Mouse (Mus musculus): ENCODE measurements at regions not wholly inside any gene's neighbourhood (a gene's known extent, or its start where the extent isn't known, plus 50 kb on each side); places are given as distances from the start of the nearest gene placed in this dataset.

DNA sequence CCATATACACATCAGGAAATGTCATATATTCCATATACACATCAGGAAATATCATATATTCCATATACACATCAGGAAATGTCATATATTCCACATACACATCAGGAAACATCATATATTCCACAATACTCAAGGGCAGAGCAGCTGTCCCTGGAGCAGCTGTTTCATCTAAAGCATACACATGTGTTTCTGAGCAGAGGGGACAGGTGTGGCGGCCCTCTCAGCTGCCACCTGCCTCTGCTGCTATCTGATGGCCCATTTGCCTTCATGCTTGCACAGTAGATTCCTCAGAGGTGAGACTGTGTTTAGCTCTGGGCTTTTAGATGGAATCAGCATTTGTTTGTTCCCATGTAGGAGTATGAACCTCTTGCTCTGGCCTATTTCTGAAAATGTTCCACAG, 158.1 kb upstream of the Igfbp3 start:
- DNase-seq (ENCODE audit: low spot score in 2 of 2): no peak

DNA sequence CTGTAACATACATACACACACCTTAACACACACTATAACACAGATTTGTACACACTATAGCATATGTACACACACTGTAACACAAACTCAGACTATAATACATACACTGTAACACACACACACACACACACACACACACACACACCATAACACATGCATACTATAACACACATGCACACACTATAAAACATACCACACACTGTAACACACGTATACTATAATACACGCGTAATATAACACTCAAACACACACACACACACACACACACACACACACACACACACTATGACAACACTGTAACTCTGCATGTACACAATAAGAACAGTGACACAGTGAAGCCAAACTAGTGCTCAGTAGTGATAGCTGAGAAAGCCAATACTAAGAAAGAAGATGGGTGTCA, 147.7 kb upstream of the Igfbp3 start:
- no peak for DNase-seq (ENCODE audit: low spot score in 2 of 2)

DNA sequence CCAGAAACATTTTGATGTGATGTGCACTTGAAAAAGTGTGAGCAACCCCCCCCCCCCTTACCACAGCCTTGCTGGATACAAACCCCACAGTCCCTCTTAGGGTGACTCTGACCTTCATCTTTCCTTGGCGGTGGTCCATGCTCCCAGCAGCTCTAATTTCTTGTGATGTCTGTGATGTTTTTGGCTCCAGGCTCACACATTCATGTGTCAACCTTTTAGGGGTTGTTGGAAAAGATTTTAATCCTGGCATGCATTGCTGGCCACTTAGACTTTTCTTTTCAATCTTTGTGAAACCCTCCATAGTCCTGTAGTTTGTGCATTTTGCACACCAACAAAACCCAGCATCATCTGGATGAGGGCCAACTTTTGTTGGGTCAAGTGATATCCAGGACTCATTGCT, 134.9 kb upstream of the Igfbp3 start:
- no peak for DNase-seq (ENCODE audit: low spot score in 2 of 2)

DNA sequence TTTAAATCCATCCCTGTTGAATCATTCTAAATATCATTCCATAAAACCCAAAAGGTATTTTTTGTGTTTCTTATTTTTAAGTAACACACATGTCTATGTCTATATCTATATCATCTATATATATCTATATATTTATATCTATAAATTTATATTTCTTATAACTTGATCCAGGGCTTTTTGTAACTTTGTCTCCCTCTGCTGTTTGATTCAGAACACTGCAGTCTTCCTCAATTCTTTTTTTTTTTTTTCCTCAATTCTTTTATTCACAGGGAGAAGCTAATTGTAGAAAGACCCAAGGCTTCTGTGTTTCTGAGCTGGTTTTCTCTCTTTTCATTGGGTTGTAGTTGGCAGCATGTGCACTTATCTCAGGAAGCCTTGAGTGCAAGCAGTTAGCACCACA, 124.1 kb upstream of the Igfbp3 start:
- no peak for DNase-seq (ENCODE audit: low spot score in 2 of 2)

DNA sequence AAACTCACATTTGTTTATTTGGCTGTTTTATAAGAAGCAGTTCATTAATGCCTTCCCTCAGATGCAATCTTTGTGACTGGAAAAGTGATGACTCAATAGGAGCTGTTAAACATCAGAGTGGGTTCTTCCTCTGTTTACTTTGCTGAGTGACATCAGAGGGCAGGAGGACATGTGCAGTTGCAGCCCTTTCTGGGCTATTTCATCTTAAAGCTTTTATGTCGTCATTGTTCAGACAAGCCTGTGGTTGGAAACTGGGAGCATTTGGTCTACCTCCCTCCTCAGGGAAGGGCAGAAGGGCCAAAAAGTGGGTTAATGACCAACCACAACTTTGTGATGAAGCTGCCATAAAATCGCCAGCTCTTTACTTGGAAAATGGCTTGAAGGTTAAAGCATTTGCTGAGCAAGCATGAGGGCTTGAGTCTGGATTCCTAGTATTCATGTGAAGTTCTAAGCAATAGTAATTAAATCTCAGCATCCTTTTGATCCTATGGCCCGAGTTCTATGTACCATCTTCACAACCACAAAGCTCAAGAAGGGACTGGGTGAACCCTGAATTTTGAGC, 103.8 kb upstream of the Igfbp3 start:
- DNase-seq (ENCODE audit: low spot score in 2 of 2): no peak

DNA sequence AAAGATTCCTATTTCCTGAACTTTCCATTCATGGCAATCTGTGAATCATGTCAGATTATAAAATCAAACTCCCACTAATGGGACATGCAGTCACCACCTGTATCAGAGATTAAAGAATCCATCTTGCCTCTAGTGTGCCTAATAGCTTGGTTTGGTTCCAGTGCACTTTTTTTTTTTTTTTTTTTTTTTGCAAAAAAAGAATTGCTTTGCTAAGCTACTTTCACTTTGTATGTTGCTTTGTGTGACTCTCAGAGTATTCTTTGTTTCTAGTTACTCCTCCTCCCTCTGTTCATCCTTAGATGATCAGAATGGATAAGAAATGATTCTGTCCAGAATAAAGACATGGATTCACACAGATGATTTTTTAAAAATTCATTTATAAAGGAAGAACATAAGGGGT, 82.5 kb upstream of the Igfbp3 start:
- no peak for DNase-seq (ENCODE audit: low spot score in 2 of 2)

DNA sequence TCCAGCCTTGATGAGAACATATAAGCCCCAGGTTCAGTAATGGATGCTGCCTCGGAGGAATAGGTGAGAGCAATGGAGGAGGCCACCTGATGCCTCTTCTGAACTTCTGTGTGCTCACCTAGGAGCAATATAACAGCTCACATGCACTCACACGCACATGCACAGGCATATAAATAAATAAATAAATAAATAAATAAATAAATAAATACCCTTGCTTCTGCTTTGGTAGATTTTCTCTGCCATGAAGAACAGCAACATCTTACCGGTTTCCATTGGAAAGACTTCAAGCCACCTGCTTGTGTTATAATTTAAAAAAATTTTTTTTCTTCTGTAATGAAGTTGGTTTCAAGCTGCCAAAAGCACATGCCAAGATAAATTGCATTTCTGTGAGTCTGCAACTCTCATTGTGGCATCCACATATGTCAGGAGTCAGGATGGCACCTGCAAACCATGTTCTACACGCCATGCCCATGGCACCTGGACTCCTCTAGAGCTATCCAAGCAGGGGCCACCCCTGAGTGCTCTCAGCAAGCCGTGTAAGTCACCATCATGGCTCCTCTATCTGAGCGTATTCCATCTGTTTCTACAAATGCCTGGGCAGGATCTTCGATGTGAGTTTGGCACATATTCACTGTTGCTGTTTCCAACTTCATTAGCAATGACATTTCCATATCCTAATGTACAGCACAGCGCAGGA, 75.7 kb upstream of the Igfbp3 start:
- DNase-seq (ENCODE audit: low spot score in 2 of 2): peak in 1 of 2 experiments; percentile 30

DNA sequence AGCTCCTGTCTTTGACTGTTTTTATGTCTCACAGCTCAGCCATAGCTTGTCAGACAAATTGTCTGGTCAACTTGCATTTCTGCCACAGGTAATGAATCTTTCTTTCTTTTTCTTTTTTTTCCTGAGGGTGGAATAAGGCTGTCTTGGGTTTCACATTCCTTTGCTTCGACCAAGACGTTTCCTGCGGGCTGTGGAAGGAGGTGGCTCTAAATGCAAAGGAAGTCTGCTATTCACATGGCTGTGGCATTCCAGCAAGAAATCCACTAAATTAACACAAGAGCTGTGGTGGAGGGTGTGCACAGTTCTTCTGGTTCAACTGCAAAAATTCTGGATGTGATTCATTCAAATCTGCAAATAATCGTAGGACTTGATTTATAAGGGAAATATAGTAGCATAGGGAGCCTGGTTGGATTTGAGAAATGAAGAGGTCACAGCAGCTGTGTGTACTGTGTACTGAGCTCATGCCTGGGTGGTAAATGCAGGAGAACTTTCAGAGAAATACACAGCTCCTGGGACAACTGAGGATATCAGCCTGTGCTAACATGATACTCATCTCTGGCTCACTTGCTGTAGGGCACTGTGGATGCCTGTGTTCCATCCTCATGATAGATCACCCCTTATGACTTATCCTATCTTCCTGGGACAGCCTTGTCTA, 71.2 kb upstream of the Igfbp3 start:
- no peak for DNase-seq (ENCODE audit: low spot score in 2 of 2)

DNA sequence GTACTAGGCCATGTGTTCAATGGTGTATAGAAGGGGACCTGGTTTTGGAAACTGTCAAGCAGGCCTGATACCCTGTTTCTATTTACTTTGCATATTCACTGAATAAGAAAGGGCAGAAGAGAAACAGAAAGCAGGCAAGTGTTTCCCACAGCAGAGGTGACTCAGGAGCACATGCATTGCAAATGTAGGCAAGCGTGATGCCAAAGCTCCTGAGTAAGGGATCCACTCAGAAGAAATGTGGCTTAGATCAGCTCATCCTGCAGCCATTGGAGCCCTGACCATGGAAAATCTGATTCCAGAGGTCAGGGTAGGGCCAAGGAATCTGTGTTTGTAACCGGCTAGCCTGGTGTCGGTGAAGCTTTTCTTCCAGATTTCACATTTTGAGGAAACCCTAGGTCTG, 69.3 kb upstream of the Igfbp3 start:
- DNase-seq (ENCODE audit: low spot score in 2 of 2): no peak

DNA sequence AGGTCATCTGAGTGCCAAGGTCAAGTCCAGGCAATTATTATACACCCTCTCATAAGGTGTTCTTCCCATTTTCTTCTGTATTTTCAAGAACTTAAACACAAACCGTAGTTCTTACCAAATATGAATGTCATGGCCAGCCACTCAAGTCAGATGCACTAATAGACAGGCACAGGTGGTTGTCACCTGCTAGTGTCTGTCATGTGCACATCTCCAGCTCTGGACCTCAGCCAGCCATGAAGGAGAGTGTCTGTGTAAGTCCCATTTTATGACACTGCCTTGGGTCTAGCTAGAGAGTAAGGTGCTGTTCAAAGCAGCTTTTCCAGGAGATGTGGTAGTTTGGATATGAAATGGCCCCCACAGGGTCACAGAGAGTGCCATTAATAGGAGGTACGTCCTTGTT, 68.5 kb upstream of the Igfbp3 start:
- DNase-seq (ENCODE audit: low spot score in 2 of 2): no peak

DNA sequence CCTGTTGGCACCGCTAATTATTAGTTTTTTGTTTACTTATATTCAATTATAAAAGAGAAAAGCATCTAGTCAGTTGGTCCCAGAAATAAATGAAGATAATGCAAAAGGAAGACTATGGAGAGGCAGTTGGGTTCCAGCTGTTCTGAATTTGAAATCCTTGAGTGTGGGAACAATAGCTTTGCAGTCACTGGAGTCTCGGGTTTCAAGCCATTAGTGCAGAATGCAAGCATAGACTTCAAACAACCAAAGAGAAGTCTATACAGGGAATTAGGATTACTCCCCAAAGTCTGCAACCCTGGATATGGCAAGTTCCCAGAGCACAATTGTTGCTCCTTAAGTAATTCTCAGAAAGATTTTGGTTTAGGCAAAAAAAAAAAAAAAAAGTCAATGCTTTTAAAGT, 67.9 kb upstream of the Igfbp3 start:
- DNase-seq (ENCODE audit: low spot score in 2 of 2): no peak

DNA sequence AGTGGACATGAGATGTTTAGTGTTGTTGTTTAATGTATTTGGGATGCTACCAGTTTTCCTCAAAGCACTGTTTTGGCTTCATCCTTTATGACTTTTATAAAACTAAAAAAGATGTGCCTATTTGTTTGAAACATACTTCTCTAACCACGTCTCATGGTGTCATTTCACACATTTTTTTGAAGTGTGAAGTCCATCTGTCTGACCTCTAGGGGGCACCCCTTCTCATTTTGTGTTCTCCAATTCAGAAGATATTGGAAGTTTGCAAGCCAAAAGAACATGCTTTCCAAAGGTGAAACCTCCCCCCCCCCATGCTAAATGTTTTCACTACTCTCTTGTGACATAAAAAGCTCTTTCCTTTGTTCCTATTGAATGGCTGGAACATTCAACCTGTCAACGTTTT, 66.2 kb upstream of the Igfbp3 start:
- no peak for DNase-seq (ENCODE audit: low spot score in 2 of 2)

DNA sequence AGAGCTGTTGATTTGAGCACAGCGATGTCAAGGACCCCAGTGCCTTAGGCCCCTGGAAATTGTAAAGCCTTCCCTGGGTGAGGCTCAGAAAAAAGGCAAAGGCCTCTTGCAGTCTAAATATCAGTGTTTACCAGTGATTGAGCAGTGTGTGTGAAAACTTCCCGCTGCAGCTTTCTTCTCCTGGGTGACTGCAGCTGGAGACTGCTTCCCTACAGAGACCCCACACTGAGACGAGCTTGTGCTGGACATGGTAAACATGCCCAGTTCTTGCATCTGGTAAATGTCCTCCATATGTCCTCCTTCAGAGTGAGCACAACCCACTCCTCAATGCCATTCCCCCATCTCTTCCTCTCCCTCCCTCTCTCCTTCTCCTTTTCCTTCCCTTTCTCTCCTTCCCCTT, 58.8 kb upstream of the Igfbp3 start:
- no peak for DNase-seq (ENCODE audit: low spot score in 2 of 2)

DNA sequence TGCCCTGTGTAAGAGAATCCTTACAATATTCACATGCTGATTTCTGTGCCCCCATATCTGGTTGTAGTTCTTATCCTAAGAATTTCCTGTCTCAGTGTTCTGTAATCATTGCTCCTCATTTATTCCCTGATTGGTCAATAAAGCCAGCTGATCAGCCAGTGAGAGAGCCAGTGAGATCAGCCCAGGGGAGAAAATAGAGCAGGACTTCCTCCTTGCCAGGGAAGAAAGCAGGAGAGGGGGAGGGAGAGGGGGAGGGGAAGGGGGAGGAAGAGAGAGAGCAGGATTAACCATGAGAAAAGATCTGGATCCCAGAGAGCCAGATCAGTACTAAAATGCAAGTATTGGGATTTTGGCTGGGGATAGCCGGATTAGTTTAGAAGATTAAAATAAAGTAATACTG, 57.2 kb upstream of the Igfbp3 start:
- no peak for DNase-seq (ENCODE audit: low spot score in 2 of 2)

DNA sequence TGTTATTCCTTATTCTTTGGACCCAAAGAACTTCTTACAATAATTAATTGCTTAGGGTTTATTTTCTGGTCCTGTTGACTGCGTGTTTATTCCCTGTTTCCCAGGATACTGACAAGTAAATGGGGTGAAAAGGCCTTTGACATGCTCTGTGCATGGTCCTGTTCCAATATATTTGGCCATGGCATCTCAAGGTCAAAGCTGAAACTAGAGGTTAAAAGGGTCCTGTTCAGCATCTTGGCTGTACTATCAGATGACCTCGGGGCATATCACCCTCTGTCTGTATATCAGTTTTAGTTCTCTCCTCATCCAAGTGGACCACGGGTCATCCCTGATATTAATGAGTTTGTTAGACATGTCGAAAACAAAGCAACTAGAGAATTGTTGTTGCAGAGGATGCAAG, 50.2 kb upstream of the Igfbp3 start:
- no peak for DNase-seq (ENCODE audit: low spot score in 2 of 2)
